Mouse (Mus musculus) midbrain, embryonic 16.5 days (tissue): ENCODE data around the gene Lmf1. TPM values are rescaled to one million over a fixed set of nuclear protein-coding genes. Genes with fewer than 3 reads are reported as not detected.
A peak's percentile ranks its signal among the peaks of the same experiment; 100 is the strongest.

Experiments used
- ATAC-seq: fragments of 200-750 bp; cut with Nextera tagmentation; 2 replicates; pipeline ENCODE4 v1.8.0; 2017; ENCODE audit warnings: moderate TSS enrichment
- H3K27ac ChIP-seq: fragments of 300-500 bp; sonication (generic); 2 replicates; pipeline ENCODE4 v1.5.1; 2014; ENCODE audit warnings: mild to moderate bottlenecking, low read length, mixed read lengths
- H3K27me3 ChIP-seq: fragments of 300-500 bp; sonication (generic); 2 replicates; pipeline ENCODE4 v1.6.1; 2014; ENCODE audit warnings: low read depth, low read length, mixed read lengths; ENCODE audit not compliant: control insufficient read depth, insufficient read depth
- H3K36me3 ChIP-seq: fragments of 300-500 bp; sonication (generic); 2 replicates; pipeline ENCODE4 v1.6.1; 2014; ENCODE audit warnings: mild to moderate bottlenecking, low read length, moderate library complexity, mixed read lengths; ENCODE audit not compliant: control insufficient read depth, insufficient read depth
- H3K4me1 ChIP-seq: fragments of 300-500 bp; sonication (generic); 2 replicates; pipeline ENCODE4 v1.6.1; 2014; ENCODE audit warnings: mild to moderate bottlenecking, low read length, mixed read lengths; ENCODE audit not compliant: control insufficient read depth, insufficient read depth
- H3K4me2 ChIP-seq: fragments of 300-500 bp; sonication (generic); 2 replicates; pipeline ENCODE4 v1.6.1; 2014; ENCODE audit warnings: mild to moderate bottlenecking, low read length, mixed read lengths
- H3K4me3 ChIP-seq: fragments of 300-500 bp; sonication (generic); 2 replicates; pipeline ENCODE4 v1.5.1; 2014; ENCODE audit warnings: low read depth, mild to moderate bottlenecking, low read length, moderate library complexity, mixed read lengths
- H3K9ac ChIP-seq: fragments of 300-500 bp; sonication (generic); 2 replicates; pipeline ENCODE4 v1.6.1; 2014; ENCODE audit warnings: low read depth, low read length, mixed read lengths
- H3K9me3 ChIP-seq: fragments of 300-500 bp; sonication (generic); replicated peaks from 2 replicates; pipeline ENCODE4 v1.6.1; 2014; ENCODE audit warnings: mild to moderate bottlenecking, low read length, mixed read lengths; ENCODE audit not compliant: control insufficient read depth, poor library complexity, severe bottlenecking
- WGBS: fragments of 180-500 bp; shearing (Covaris S2); extraction: QIAGEN DNeasy Blood & Tissue Kit; methylation state at CpG from one replicate; pipeline ENCODE4 v1.1.7; 2014; 5-methylcytosine and 5-hydroxymethylcytosine counted together
- polyA plus RNA-seq: library from polyadenylated mRNA; unstranded; fragments of >200 nt; fragmentation: Nextera tagmentation; extraction: Ambion mirVana; gene quantifications from 2 replicates; pipeline ENCODE4 v1.2.1, GENCODE M21; 2015

Lmf1 gene
- polyA plus RNA-seq, 1 experiment from 2014 or later: 20.4 TPM

GRCm38 (mm10) chr17:25567261-25567660, 11.6 kb upstream of the Lmf1 start:
- Histone ChIP-seq H3K27ac (no peak overlapping the region; the same call in 1 of the 2 replicates), H3K9ac (no peak overlapping the region), H3K4me1 (peaks cover 20% of the 10 kb centered on the region), H3K4me3 (peak overlapping the region; percentile 19; the same call in 1 of the 2 replicates), H3K27me3 (peaks cover 29% of the 10 kb centered on the region), H3K9me3 (no peaks in the 10 kb centered on the region), H3K4me2 (peak overlapping the region; percentile 39), H3K36me3 (no peaks in the 10 kb centered on the region)
- peak; percentile 22; the same call in 1 of the 2 replicates for ATAC-seq
- 76% methylated on average over 13 of the region's 13 CpGs for WGBS

GRCm38 (mm10) chr17:25567745-25568144, 11.1 kb upstream of the Lmf1 start:
- WGBS: 22% methylated on average over 14 of the region's 14 CpGs
- Histone ChIP-seq H3K4me1 (peaks cover 20% of the 10 kb centered on the region), H3K4me3 (peak overlapping the region; percentile 19), H3K9ac (peak overlapping the region; percentile 38; the same call in 1 of the 2 replicates), H3K27me3 (peaks cover 32% of the 10 kb centered on the region), H3K36me3 (no peaks in the 10 kb centered on the region), H3K4me2 (peak overlapping the region; percentile 39), H3K9me3 (no peaks in the 10 kb centered on the region), H3K27ac (peak overlapping the region; percentile 68)
- no peak for ATAC-seq

DNA sequence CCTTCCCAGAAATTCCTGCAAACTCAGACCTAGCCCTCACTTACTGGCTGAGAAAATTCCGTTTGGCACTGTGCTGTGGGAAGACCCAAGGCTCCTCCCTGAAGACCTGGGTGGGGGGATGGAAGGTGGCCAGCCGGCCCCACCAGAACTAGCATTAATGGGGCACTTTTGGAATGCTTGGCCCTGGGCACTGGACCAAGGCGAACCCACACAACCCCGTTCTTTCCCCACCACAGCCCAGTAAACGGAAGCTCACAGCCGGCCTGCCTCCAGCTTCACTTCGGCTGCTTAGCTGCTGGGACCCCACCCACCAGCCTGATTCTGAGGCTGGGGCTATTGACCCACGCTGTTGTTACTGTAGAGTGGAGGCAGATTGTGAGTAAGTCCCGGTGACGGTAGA, 10.7 kb upstream of the Lmf1 start:
- Histone ChIP-seq H3K4me2 (peak overlapping the region; percentile 39), H3K4me1 (peaks cover 20% of the 10 kb centered on the region), H3K9ac (no peak overlapping the region), H3K4me3 (peak overlapping the region; percentile 11), H3K27me3 (peaks cover 32% of the 10 kb centered on the region), H3K36me3 (no peaks in the 10 kb centered on the region), H3K9me3 (no peaks in the 10 kb centered on the region), H3K27ac (peak overlapping the region; percentile 58)
- 43% methylated on average over 10 of the region's 10 CpGs for WGBS
- ATAC-seq: no peak

DNA sequence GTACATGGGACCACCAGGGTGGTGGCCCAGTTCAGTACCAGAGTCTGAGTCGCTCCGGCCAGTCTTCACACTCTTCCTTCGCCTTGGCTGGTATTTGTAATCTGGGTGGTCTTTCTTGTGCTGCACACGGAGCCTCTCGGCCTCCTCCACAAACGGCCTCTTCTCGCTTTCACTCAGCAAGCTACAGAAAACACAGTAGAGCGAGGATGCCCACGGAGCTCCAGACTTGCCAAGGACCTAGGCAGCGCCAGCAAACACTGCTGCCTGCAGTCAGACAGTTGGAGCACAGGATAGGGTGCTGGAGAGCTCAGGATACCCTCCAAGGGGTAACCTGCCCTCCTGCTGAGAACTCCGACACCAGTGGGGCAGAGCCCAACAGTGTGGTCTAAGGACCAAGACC, 10.0 kb upstream of the Lmf1 start:
- H3K4me2 ChIP-seq: peak overlapping the region; percentile 39
- peak overlapping the region; percentile 32; the same call in 1 of the 2 replicates for H3K9ac ChIP-seq
- H3K9me3 ChIP-seq: no peaks in the 10 kb centered on the region
- 0 out of 2 replicates have a peak overlapping the region, but pooled peaks have one; percentile 18 for H3K27ac ChIP-seq
- peak overlapping the region; percentile 50 for H3K4me3 ChIP-seq
- H3K4me1 ChIP-seq: peaks cover 20% of the 10 kb centered on the region
- no peaks in the 10 kb centered on the region for H3K36me3 ChIP-seq
- 81% methylated on average over 11 of the region's 11 CpGs for WGBS
- H3K27me3 ChIP-seq: peaks cover 32% of the 10 kb centered on the region
- ATAC-seq: no peak

- H3K4me2 ChIP-seq: peak overlapping the region; percentile 96
- no peak overlapping the region for H3K27ac ChIP-seq
- 4% methylated on average over 53 of the region's 54 CpGs for WGBS
- H3K4me3 ChIP-seq: peak overlapping the region; percentile 50
- peak overlapping the region; percentile 68 for H3K9ac ChIP-seq
- H3K36me3 ChIP-seq: no peaks in the 10 kb centered on the region
- no peaks in the 10 kb centered on the region for H3K9me3 ChIP-seq
- ATAC-seq: 0 out of 2 replicates have a peak, but pooled peaks have one; percentile 10
- H3K4me1 ChIP-seq: peaks cover 18% of the 10 kb centered on the region
- peaks cover 32% of the 10 kb centered on the region for H3K27me3 ChIP-seq
Observed at GRCm38 (mm10) chr17:25569833-25570647, 8.8 kb upstream of the Lmf1 start.

GRCm38 (mm10) chr17:25570648-25571452, 8.0 kb upstream of the Lmf1 start, which contains the start of gene Sox8:
Gene Sox8 (minus strand): TSS chr17:25570686.
- Histone ChIP-seq H3K4me2 (peak within 1 kb of the TSS; percentile 96), H3K4me1 (peaks cover 18% of the 10 kb centered on the region), H3K36me3 (no peaks in the 10 kb centered on the region), H3K9ac (peak within 1 kb of the TSS; percentile 68), H3K27ac (no peak within 1 kb of the TSS), H3K4me3 (peak within 1 kb of the TSS; percentile 50), H3K27me3 (peaks cover 32% of the 10 kb centered on the region), H3K9me3 (no peaks in the 10 kb centered on the region)
- peak; percentile 72 for ATAC-seq
- under 1% methylated on average over 54 of the region's 61 CpGs for WGBS

GRCm38 (mm10) chr17:25571453-25571820, 7.4 kb upstream of the Lmf1 start:
- Histone ChIP-seq H3K4me2 (peak overlapping the region; percentile 96), H3K9me3 (no peaks in the 10 kb centered on the region), H3K4me3 (peak overlapping the region; percentile 50), H3K9ac (peak overlapping the region; percentile 68), H3K4me1 (peaks cover 18% of the 10 kb centered on the region), H3K27me3 (peaks cover 32% of the 10 kb centered on the region), H3K27ac (no peak overlapping the region), H3K36me3 (no peaks in the 10 kb centered on the region)
- WGBS: 12% methylated on average over 8 of the region's 8 CpGs
- no peak for ATAC-seq

- ATAC-seq: no peak
- H3K27ac ChIP-seq: no peak overlapping the region
- H3K4me3 ChIP-seq: no peak overlapping the region
- H3K4me1 ChIP-seq: peaks cover 19% of the 10 kb centered on the region
- no peaks in the 10 kb centered on the region for H3K36me3 ChIP-seq
- H3K9me3 ChIP-seq: no peaks in the 10 kb centered on the region
- WGBS: 70% methylated on average over 12 of the region's 12 CpGs
- H3K9ac ChIP-seq: no peak overlapping the region
- no peak overlapping the region for H3K4me2 ChIP-seq
- H3K27me3 ChIP-seq: peaks cover 12% of the 10 kb centered on the region; the same call in 1 of the 2 replicates
Observed at GRCm38 (mm10) chr17:25575208-25575971, 3.5 kb upstream of the Lmf1 start.
